Mouse (Mus musculus): ENCODE data around the gene Gm49336. TPM values are rescaled to one million over a fixed set of nuclear protein-coding genes. Genes with fewer than 3 reads are reported as not detected.

The Gm49336 gene
- polyA plus RNA-seq, 1 experiment = 8.6 TPM

GRCm38 (mm10) chr14:60204993-60205392 is 46.3 kb downstream of the Gm49336 start:
- H3K4me3 ChIP-seq (ENCODE audit: insufficient read depth, low read depth, low read length) = no peak overlapping the region
- no peak for TF ChIP-seq POLR2A (IDR thresholded peaks at IDR 0.05; ENCODE audit: low read depth, low read length)
- TF ChIP-seq CTCF (conservative IDR thresholded peaks at IDR 0.05; ENCODE audit: insufficient read depth, insufficient read length, low read depth, low read length) = no peak
- H3K27me3 ChIP-seq (replicated peaks; ENCODE audit: control insufficient read depth, insufficient read depth, low read length) = no peaks in the 10 kb centered on the region
- WGBS = 70% methylated on average over 6 of the region's 6 CpGs
- H3K36me3 ChIP-seq (ENCODE audit: control insufficient read depth, insufficient read depth, low read length) = no peaks in the 10 kb centered on the region
- DNase-seq = no peak
- H3K27ac ChIP-seq (ENCODE audit: insufficient read depth, low read depth, low read length) = no peak overlapping the region
- H3K4me1 ChIP-seq (ENCODE audit: control insufficient read depth, insufficient read depth, low read length) = no peaks in the 10 kb centered on the region

GRCm38 (mm10) chr14:60196884-60197283 is 54.4 kb downstream of the Gm49336 start, which contains the start of gene Atp8a2:
Gene Atp8a2 (minus strand): TSS chr14:60197179.
- TF ChIP-seq POLR2A (IDR thresholded peaks at IDR 0.05; ENCODE audit: low read depth, low read length) (no peak), CTCF (conservative IDR thresholded peaks at IDR 0.05; ENCODE audit: insufficient read depth, insufficient read length, low read depth, low read length) (no peak)
- no peak within 1 kb of the TSS for H3K4me3 ChIP-seq (ENCODE audit: insufficient read depth, low read depth, low read length)
- no peak for DNase-seq
- no peaks in the 10 kb centered on the region for H3K27me3 ChIP-seq (replicated peaks; ENCODE audit: control insufficient read depth, insufficient read depth, low read length)
- no peaks in the 10 kb centered on the region for H3K36me3 ChIP-seq (ENCODE audit: control insufficient read depth, insufficient read depth, low read length)
- WGBS = 72% methylated on average over 7 of the region's 7 CpGs
- no peaks in the 10 kb centered on the region for H3K4me1 ChIP-seq (ENCODE audit: control insufficient read depth, insufficient read depth, low read length)
- H3K27ac ChIP-seq (ENCODE audit: insufficient read depth, low read depth, low read length) = no peak within 1 kb of the TSS

GRCm38 (mm10) chr14:60195999-60196398 is 55.3 kb downstream of the Gm49336 start:
- 76% methylated on average over 5 of the region's 5 CpGs for WGBS
- Histone ChIP-seq H3K4me3 (ENCODE audit: insufficient read depth, low read depth, low read length) (no peak overlapping the region), H3K36me3 (ENCODE audit: control insufficient read depth, insufficient read depth, low read length) (no peaks in the 10 kb centered on the region), H3K27me3 (replicated peaks; ENCODE audit: control insufficient read depth, insufficient read depth, low read length) (no peaks in the 10 kb centered on the region), H3K27ac (ENCODE audit: insufficient read depth, low read depth, low read length) (no peak overlapping the region), H3K4me1 (ENCODE audit: control insufficient read depth, insufficient read depth, low read length) (no peaks in the 10 kb centered on the region)
- no peak for TF ChIP-seq POLR2A (IDR thresholded peaks at IDR 0.05; ENCODE audit: low read depth, low read length)
- TF ChIP-seq CTCF (conservative IDR thresholded peaks at IDR 0.05; ENCODE audit: insufficient read depth, insufficient read length, low read depth, low read length) = no peak
- DNase-seq = no peak

GRCm38 (mm10) chr14:60194606-60195005 is 56.7 kb downstream of the Gm49336 start:
- no peaks in the 10 kb centered on the region for H3K4me1 ChIP-seq (ENCODE audit: control insufficient read depth, insufficient read depth, low read length)
- no peak overlapping the region for H3K27ac ChIP-seq (ENCODE audit: insufficient read depth, low read depth, low read length)
- no peak for DNase-seq
- H3K36me3 ChIP-seq (ENCODE audit: control insufficient read depth, insufficient read depth, low read length) = no peaks in the 10 kb centered on the region
- 75% methylated on average over 1 of the region's 1 CpGs for WGBS
- no peak overlapping the region for H3K4me3 ChIP-seq (ENCODE audit: insufficient read depth, low read depth, low read length)
- no peaks in the 10 kb centered on the region for H3K27me3 ChIP-seq (replicated peaks; ENCODE audit: control insufficient read depth, insufficient read depth, low read length)
- TF ChIP-seq POLR2A (IDR thresholded peaks at IDR 0.05; ENCODE audit: low read depth, low read length) = no peak
- no peak for TF ChIP-seq CTCF (conservative IDR thresholded peaks at IDR 0.05; ENCODE audit: insufficient read depth, insufficient read length, low read depth, low read length)

- no peaks in the 10 kb centered on the region for H3K4me1 ChIP-seq (ENCODE audit: control insufficient read depth, insufficient read depth, low read length)
- no peak overlapping the region for H3K27ac ChIP-seq (ENCODE audit: insufficient read depth, low read depth, low read length)
- H3K36me3 ChIP-seq (ENCODE audit: control insufficient read depth, insufficient read depth, low read length) = no peaks in the 10 kb centered on the region
- TF ChIP-seq POLR2A (IDR thresholded peaks at IDR 0.05; ENCODE audit: low read depth, low read length) (no peak), CTCF (conservative IDR thresholded peaks at IDR 0.05; ENCODE audit: insufficient read depth, insufficient read length, low read depth, low read length) (no peak)
- no peaks in the 10 kb centered on the region for H3K27me3 ChIP-seq (replicated peaks; ENCODE audit: control insufficient read depth, insufficient read depth, low read length)
- 91% methylated on average over 5 of the region's 5 CpGs for WGBS
- DNase-seq = no peak
- H3K4me3 ChIP-seq (ENCODE audit: insufficient read depth, low read depth, low read length) = no peak overlapping the region
Measured at GRCm38 (mm10) chr14:60189771-60190170, 61.5 kb downstream of the Gm49336 start.

GRCm38 (mm10) chr14:60188201-60188825 is 63.0 kb downstream of the Gm49336 start:
- no peaks in the 10 kb centered on the region for H3K27me3 ChIP-seq (replicated peaks; ENCODE audit: control insufficient read depth, insufficient read depth, low read length)
- TF ChIP-seq POLR2A (IDR thresholded peaks at IDR 0.05; ENCODE audit: low read depth, low read length) (no peak), CTCF (conservative IDR thresholded peaks at IDR 0.05; ENCODE audit: insufficient read depth, insufficient read length, low read depth, low read length) (no peak)
- H3K4me3 ChIP-seq (ENCODE audit: insufficient read depth, low read depth, low read length) = no peak overlapping the region
- no peaks in the 10 kb centered on the region for H3K4me1 ChIP-seq (ENCODE audit: control insufficient read depth, insufficient read depth, low read length)
- WGBS = 84% methylated on average over 5 of the region's 5 CpGs
- no peaks in the 10 kb centered on the region for H3K36me3 ChIP-seq (ENCODE audit: control insufficient read depth, insufficient read depth, low read length)
- H3K27ac ChIP-seq (ENCODE audit: insufficient read depth, low read depth, low read length) = no peak overlapping the region
- no peak for DNase-seq

- no peak for TF ChIP-seq CTCF (conservative IDR thresholded peaks at IDR 0.05; ENCODE audit: insufficient read depth, insufficient read length, low read depth, low read length)
- TF ChIP-seq POLR2A (IDR thresholded peaks at IDR 0.05; ENCODE audit: low read depth, low read length) = no peak
- H3K36me3 ChIP-seq (ENCODE audit: control insufficient read depth, insufficient read depth, low read length) = no peaks in the 10 kb centered on the region
- H3K27ac ChIP-seq (ENCODE audit: insufficient read depth, low read depth, low read length) = no peak overlapping the region
- DNase-seq = no peak
- H3K27me3 ChIP-seq (replicated peaks; ENCODE audit: control insufficient read depth, insufficient read depth, low read length) = peaks cover 3% of the 10 kb centered on the region; the same call in 1 of the 2 replicates
- H3K4me1 ChIP-seq (ENCODE audit: control insufficient read depth, insufficient read depth, low read length) = no peaks in the 10 kb centered on the region
- 95% methylated on average over 2 of the region's 2 CpGs for WGBS
- no peak overlapping the region for H3K4me3 ChIP-seq (ENCODE audit: insufficient read depth, low read depth, low read length)
Measured at GRCm38 (mm10) chr14:60181306-60181705, 70.0 kb downstream of the Gm49336 start.

All from kidney, adult 2 months (tissue).